Mouse (Mus musculus): ENCODE results near the gene Slc4a4. TPM values are rescaled to one million over a fixed set of nuclear protein-coding genes. Genes with fewer than 3 reads are reported as not detected.

Gene Slc4a4
- polyA plus RNA-seq, 1 experiment from 2014 or later, result 12.1 TPM

DNA sequence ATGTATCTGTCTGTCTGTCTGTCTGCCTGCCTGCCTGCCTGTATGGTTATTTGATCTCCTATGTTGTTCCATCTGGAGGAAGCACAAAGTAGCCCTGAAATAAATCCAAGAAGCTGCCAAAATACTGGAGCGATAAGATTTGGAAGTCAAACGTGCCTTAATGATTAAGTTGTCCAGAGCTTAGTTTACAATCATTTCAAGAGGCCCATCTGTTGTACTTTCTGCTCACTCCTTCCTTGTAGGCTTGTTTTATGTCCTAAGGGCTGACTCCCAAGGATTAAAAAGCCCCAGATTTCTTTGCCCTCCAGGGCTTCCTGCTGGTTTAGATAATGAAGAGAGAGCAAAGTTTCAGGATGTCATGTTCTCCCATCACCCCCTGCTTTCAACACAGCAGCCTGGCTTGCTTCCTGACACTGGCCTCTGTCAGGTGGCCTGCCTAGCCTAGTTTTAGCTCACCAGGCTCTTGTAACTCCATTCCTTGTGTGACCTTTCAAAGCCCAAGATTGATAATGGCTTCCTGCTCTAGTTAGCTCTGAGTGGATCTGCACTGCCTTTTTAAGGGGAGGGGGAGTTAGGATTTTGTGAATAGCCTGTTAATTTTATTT is 262.9 kb downstream of the Slc4a4 start:
- Histone ChIP-seq H3K4me3 (replicated peaks; ENCODE audit: low read length) (no peak overlapping the region), H3K9ac (no peak overlapping the region), H3K4me2 (replicated peaks) (no peak overlapping the region), H3K4me1 (replicated peaks; ENCODE audit: control insufficient read depth, insufficient read depth, low read length) (no peaks in the 10 kb centered on the region), H3K27ac (no peak overlapping the region), H3K27me3 (ENCODE audit: control insufficient read depth, insufficient read depth, low read length) (no peaks in the 10 kb centered on the region), H3K36me3 (replicated peaks; ENCODE audit: control insufficient read depth, insufficient read depth) (no peaks in the 10 kb centered on the region), H3K9me3 (ENCODE audit: control insufficient read depth, low read length) (no peaks in the 10 kb centered on the region)
- no peak for DNase-seq (ENCODE audit: low spot score)
- WGBS, result 61% methylated on average over 2 of the region's 2 CpGs
- ATAC-seq (ENCODE audit: low FRiP score), result no peak

DNA sequence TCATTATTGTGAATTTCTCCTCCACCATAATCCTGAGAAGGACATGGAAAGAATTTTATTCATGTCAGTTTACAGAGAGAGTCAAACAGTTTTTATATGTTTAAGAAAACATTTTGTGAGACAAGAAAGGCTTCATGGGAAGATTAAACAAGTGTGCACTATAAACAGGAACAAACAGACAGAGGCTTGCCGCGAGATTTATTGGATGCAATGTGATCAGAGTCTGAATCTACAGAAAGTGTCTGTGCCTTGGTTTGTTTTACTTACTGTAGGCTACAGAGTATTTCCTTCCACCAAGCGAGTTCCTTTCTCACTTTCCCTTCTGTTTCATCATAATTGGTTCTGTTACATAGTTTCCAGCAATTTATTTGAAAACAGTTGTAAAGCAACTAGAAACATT is 264.5 kb downstream of the Slc4a4 start:
- DNase-seq (ENCODE audit: low spot score) (no peak), ATAC-seq (ENCODE audit: low FRiP score) (no peak)
- no peak overlapping the region for H3K9ac ChIP-seq
- H3K4me2 ChIP-seq (replicated peaks), result no peak overlapping the region
- no peak overlapping the region for H3K4me3 ChIP-seq (replicated peaks; ENCODE audit: low read length)
- WGBS, result 85% methylated on average over 3 of the region's 3 CpGs
- no peaks in the 10 kb centered on the region for H3K9me3 ChIP-seq (ENCODE audit: control insufficient read depth, low read length)
- no peaks in the 10 kb centered on the region for H3K27me3 ChIP-seq (ENCODE audit: control insufficient read depth, insufficient read depth, low read length)
- H3K27ac ChIP-seq, result no peak overlapping the region
- H3K4me1 ChIP-seq (replicated peaks; ENCODE audit: control insufficient read depth, insufficient read depth, low read length), result no peaks in the 10 kb centered on the region
- no peaks in the 10 kb centered on the region for H3K36me3 ChIP-seq (replicated peaks; ENCODE audit: control insufficient read depth, insufficient read depth)

DNA sequence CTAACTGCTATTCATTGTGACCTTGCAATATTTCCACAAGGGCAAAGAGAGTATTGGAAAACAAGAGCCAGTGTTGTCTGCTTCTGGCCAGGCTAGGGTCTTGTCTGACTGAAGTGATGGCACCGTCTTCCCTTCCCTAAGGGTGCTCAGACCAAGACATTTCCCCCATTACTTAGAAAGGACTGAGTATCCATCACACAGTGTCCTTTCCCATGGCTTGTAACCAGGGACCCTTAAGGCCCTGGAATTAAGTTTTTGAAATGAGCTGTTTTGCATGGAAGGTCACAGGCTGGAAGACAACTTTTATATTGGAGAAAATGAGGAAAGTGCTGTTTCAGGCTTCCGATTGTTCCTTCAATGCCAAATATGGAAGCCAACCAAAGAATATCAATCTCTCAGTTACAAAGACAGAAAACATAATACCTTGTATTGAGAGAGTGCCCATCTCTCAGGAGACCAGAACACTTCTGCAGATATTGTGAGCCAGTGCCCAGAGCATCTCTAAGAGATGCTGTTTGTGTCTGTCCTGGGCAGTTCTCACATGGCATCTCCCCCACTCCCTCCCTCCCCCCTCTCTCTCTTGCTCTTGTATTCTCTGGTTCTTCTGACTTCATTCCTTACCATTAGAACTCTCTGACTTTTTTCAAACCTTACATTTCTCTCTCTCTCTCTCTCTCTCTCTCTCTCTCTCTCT is 284.6 kb downstream of the Slc4a4 start:
- no peaks in the 10 kb centered on the region for H3K9me3 ChIP-seq (ENCODE audit: control insufficient read depth, low read length)
- no peaks in the 10 kb centered on the region for H3K36me3 ChIP-seq (replicated peaks; ENCODE audit: control insufficient read depth, insufficient read depth)
- DNase-seq (ENCODE audit: low spot score) (no peak), ATAC-seq (ENCODE audit: low FRiP score) (peak; percentile 78)
- H3K27ac ChIP-seq, result no peak overlapping the region
- no peak overlapping the region for H3K9ac ChIP-seq
- no peaks in the 10 kb centered on the region for H3K27me3 ChIP-seq (ENCODE audit: control insufficient read depth, insufficient read depth, low read length)
- H3K4me1 ChIP-seq (replicated peaks; ENCODE audit: control insufficient read depth, insufficient read depth, low read length), result no peaks in the 10 kb centered on the region
- H3K4me3 ChIP-seq (replicated peaks; ENCODE audit: low read length), result no peak overlapping the region
- 83% methylated on average over 2 of the region's 2 CpGs for WGBS
- H3K4me2 ChIP-seq (replicated peaks), result no peak overlapping the region

- no peaks in the 10 kb centered on the region for H3K36me3 ChIP-seq (replicated peaks; ENCODE audit: control insufficient read depth, insufficient read depth)
- H3K27me3 ChIP-seq (ENCODE audit: control insufficient read depth, insufficient read depth, low read length), result no peaks in the 10 kb centered on the region
- ATAC-seq (ENCODE audit: low FRiP score) (peak; percentile 87), DNase-seq (ENCODE audit: low spot score) (no peak)
- 38% methylated on average over 3 of the region's 3 CpGs for WGBS
- H3K9ac ChIP-seq, result no peak overlapping the region
- 0 out of 2 replicates have a peak, but pooled peaks cover 3% of the 10 kb centered on the region for H3K4me1 ChIP-seq (replicated peaks; ENCODE audit: control insufficient read depth, insufficient read depth, low read length)
- H3K27ac ChIP-seq, result no peak overlapping the region
- no peak overlapping the region for H3K4me3 ChIP-seq (replicated peaks; ENCODE audit: low read length)
- H3K4me2 ChIP-seq (replicated peaks), result no peak overlapping the region
- H3K9me3 ChIP-seq (ENCODE audit: control insufficient read depth, low read length), result no peaks in the 10 kb centered on the region
Measured at GRCm38 (mm10) chr5:89190063-89190462, 303.4 kb downstream of the Slc4a4 start.

DNA sequence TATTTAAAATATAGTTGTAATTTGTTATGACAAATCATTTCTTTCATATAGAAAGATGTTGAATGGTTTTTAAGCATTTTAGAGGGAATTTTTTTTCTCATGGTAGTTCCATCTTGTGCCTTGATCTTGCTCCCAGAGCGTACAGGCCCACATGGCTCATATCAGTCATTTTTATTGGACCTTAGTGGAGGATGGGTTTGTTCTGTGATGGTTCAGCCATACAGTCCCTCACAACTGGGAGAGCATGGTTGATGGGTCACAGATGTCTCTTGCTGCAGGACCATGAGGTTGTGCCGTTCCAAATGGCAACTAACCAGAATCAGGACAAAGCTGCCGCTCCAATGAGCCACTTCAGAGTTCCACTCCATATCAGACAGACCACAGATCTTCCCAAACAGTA is 308.0 kb downstream of the Slc4a4 start:
- ATAC-seq (ENCODE audit: low FRiP score) (no peak), DNase-seq (ENCODE audit: low spot score) (no peak)
- Histone ChIP-seq H3K4me1 (replicated peaks; ENCODE audit: control insufficient read depth, insufficient read depth, low read length) (0 out of 2 replicates have a peak, but pooled peaks cover 3% of the 10 kb centered on the region), H3K36me3 (replicated peaks; ENCODE audit: control insufficient read depth, insufficient read depth) (no peaks in the 10 kb centered on the region), H3K9ac (no peak overlapping the region), H3K27me3 (ENCODE audit: control insufficient read depth, insufficient read depth, low read length) (no peaks in the 10 kb centered on the region), H3K4me3 (replicated peaks; ENCODE audit: low read length) (no peak overlapping the region), H3K9me3 (ENCODE audit: control insufficient read depth, low read length) (no peaks in the 10 kb centered on the region), H3K27ac (no peak overlapping the region), H3K4me2 (replicated peaks) (no peak overlapping the region)
- WGBS, result 96% methylated on average over 3 of the region's 3 CpGs

- no peaks in the 10 kb centered on the region for H3K36me3 ChIP-seq (replicated peaks; ENCODE audit: control insufficient read depth, insufficient read depth)
- no peak for ATAC-seq (ENCODE audit: low FRiP score)
- H3K4me2 ChIP-seq (replicated peaks), result no peak overlapping the region
- H3K9ac ChIP-seq, result no peak overlapping the region
- no peaks in the 10 kb centered on the region for H3K9me3 ChIP-seq (ENCODE audit: control insufficient read depth, low read length)
- WGBS, result 84% methylated on average over 2 of the region's 2 CpGs
- no peaks in the 10 kb centered on the region for H3K27me3 ChIP-seq (ENCODE audit: control insufficient read depth, insufficient read depth, low read length)
- no peaks in the 10 kb centered on the region for H3K4me1 ChIP-seq (replicated peaks; ENCODE audit: control insufficient read depth, insufficient read depth, low read length)
- H3K27ac ChIP-seq, result no peak overlapping the region
- no peak for DNase-seq (ENCODE audit: low spot score)
- no peak overlapping the region for H3K4me3 ChIP-seq (replicated peaks; ENCODE audit: low read length)
Measured at GRCm38 (mm10) chr5:89198501-89198900, 311.9 kb downstream of the Slc4a4 start.

- Histone ChIP-seq H3K4me3 (replicated peaks; ENCODE audit: low read length) (no peak overlapping the region), H3K9me3 (ENCODE audit: control insufficient read depth, low read length) (no peaks in the 10 kb centered on the region), H3K4me1 (replicated peaks; ENCODE audit: control insufficient read depth, insufficient read depth, low read length) (no peaks in the 10 kb centered on the region), H3K27ac (no peak overlapping the region), H3K27me3 (ENCODE audit: control insufficient read depth, insufficient read depth, low read length) (no peaks in the 10 kb centered on the region), H3K36me3 (replicated peaks; ENCODE audit: control insufficient read depth, insufficient read depth) (no peaks in the 10 kb centered on the region), H3K4me2 (replicated peaks) (no peak overlapping the region), H3K9ac (no peak overlapping the region)
- no peak for ATAC-seq (ENCODE audit: low FRiP score)
- WGBS, result 83% methylated on average over 7 of the region's 7 CpGs
- no peak for DNase-seq (ENCODE audit: low spot score)
Measured at GRCm38 (mm10) chr5:89209973-89210703, 323.5 kb downstream of the Slc4a4 start.

DNA sequence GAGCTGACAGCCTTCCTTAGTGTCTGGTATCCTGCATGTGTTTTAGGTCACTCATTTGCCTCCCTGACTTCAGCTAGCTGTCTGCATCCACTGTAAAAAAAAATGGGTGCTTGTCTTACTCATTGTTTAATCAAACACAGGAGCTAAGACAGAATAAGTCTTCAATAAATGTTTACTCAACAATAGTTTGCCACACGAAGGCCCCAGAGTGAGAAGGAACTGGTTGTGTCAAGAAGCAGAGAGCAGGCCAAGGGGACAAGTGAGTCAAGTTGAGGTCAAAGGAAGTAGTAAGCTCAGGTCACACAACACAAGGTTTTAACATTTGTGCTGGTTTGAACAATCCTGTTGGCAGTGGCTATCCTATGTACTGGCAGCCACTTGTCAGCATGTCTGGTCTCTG is 324.4 kb downstream of the Slc4a4 start:
- H3K27me3 ChIP-seq (ENCODE audit: control insufficient read depth, insufficient read depth, low read length), result no peaks in the 10 kb centered on the region
- DNase-seq (ENCODE audit: low spot score) (no peak), ATAC-seq (ENCODE audit: low FRiP score) (no peak)
- H3K27ac ChIP-seq, result no peak overlapping the region
- H3K9me3 ChIP-seq (ENCODE audit: control insufficient read depth, low read length), result no peaks in the 10 kb centered on the region
- no peak overlapping the region for H3K4me2 ChIP-seq (replicated peaks)
- no peaks in the 10 kb centered on the region for H3K36me3 ChIP-seq (replicated peaks; ENCODE audit: control insufficient read depth, insufficient read depth)
- no peak overlapping the region for H3K9ac ChIP-seq
- H3K4me1 ChIP-seq (replicated peaks; ENCODE audit: control insufficient read depth, insufficient read depth, low read length), result no peaks in the 10 kb centered on the region
- 65% methylated on average over 1 of the region's 1 CpGs for WGBS
- H3K4me3 ChIP-seq (replicated peaks; ENCODE audit: low read length), result no peak overlapping the region

DNA sequence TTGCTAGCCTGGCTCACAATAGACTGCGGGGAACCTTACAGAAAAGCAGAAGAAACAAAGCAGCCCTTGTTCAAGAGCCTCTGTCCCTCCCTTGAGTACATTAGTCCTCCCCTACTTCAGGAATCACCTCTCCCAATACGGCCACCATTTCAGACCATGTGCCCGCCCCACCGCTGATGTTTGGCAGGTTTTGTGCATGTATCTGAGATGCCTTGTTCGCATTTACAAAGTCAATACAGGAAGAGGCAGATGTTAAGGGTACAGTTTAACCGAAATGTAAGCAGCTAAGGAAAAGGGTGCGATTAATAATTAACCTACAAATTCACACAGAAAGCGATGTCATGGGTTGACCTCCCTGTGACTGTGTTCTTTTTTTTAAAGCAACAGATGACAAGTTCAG is 331.6 kb downstream of the Slc4a4 start:
- ATAC-seq (ENCODE audit: low FRiP score), result no peak
- 71% methylated on average over 8 of the region's 8 CpGs for WGBS
- no peak overlapping the region for H3K27ac ChIP-seq

More for the DNA sequence above, 331.6 kb downstream of the Slc4a4 start:
- DNase-seq (ENCODE audit: low spot score), result no peak
- H3K36me3 ChIP-seq (replicated peaks; ENCODE audit: control insufficient read depth, insufficient read depth), result no peaks in the 10 kb centered on the region
- H3K4me3 ChIP-seq (replicated peaks; ENCODE audit: low read length), result no peak overlapping the region
- H3K9me3 ChIP-seq (ENCODE audit: control insufficient read depth, low read length), result no peaks in the 10 kb centered on the region
- no peak overlapping the region for H3K9ac ChIP-seq
- H3K4me1 ChIP-seq (replicated peaks; ENCODE audit: control insufficient read depth, insufficient read depth, low read length), result no peaks in the 10 kb centered on the region
- H3K4me2 ChIP-seq (replicated peaks), result no peak overlapping the region
- H3K27me3 ChIP-seq (ENCODE audit: control insufficient read depth, insufficient read depth, low read length), result no peaks in the 10 kb centered on the region
